ENCODE assay signal across 8 mouse cellular contexts in the genomic region with DNA sequence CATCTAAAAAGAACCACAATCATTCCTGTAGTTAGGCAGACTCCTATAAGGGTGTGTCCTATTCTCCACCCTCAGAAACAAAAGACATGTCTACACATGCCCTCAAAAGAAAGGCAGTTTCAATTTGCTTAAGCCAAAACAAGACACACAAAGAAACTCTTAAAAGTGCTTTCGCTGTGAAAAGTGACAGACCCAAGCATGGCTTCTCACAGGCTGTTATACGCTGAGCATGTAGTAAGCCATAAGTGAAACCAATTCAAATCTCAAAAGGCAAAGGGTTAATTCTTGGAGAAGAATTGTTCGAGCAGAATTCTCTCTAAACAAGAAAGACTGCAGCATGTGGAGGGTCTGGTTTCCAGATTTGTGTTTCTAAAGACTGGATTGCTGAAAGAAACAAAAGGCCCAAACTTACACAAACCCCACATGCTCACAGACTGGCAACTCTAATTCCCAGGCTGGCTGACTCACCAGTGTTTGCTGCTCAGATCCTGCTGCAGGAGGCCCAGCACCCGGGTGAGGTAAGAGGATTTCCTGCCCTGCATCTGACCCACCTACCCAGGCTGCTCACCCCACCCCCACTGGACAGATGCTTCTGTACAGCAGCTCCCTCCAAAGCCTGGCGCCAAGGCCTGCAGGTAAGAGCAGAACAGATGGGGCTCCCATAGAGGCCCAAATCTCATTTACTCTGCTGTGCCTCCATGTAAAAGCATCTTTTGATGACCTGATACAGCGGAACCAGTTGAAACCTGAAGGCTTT. TPM values are rescaled to one million over a fixed set of nuclear protein-coding genes. Genes with fewer than 3 reads are reported as not detected.
DNase-seq lines count a peak whose midpoint lies in the region; ATAC-seq lines count a peak whose summit lies in the region.

No protein-coding gene starts in this region.

- peak; percentile 79 for ATAC-seq in hindbrain, embryonic 15.5 days (ENCODE audit: low FRiP score, low read depth)
- ATAC-seq in midbrain, embryonic 11.5 days (ENCODE audit: low FRiP score) = peak; percentile 93

- peaks cover 12% of the 10 kb centered on the region; the same call in 1 of the 2 replicates for H3K36me3 ChIP-seq in hindbrain, embryonic 15.5 days
- H3K36me3 ChIP-seq in midbrain, embryonic 11.5 days (ENCODE audit: control insufficient read depth, insufficient read depth, low read length) = peaks cover 2% of the 10 kb centered on the region; the same call in 1 of the 2 replicates

- H3K27ac ChIP-seq in hindbrain, embryonic 15.5 days (replicated peaks) = peak overlapping the region; percentile 59
- peak overlapping the region; percentile 67 for H3K27ac ChIP-seq in midbrain, embryonic 11.5 days (ENCODE audit: low read depth, low read length)

- H3K4me1 ChIP-seq in hindbrain, embryonic 15.5 days (replicated peaks) = peaks cover 12% of the 10 kb centered on the region
- peaks cover 22% of the 10 kb centered on the region for H3K4me1 ChIP-seq in midbrain, embryonic 11.5 days (ENCODE audit: control insufficient read depth, insufficient read depth, low read length)

- H3K9ac ChIP-seq in hindbrain, embryonic 15.5 days = no peak overlapping the region
- peak overlapping the region; percentile 12; the same call in 1 of the 2 replicates for H3K9ac ChIP-seq in midbrain, embryonic 11.5 days (ENCODE audit: low read length)

- no peak overlapping the region for H3K4me2 ChIP-seq in hindbrain, embryonic 15.5 days
- H3K4me2 ChIP-seq in midbrain, embryonic 11.5 days = no peak overlapping the region

- H3K4me3 ChIP-seq in hindbrain, embryonic 15.5 days = no peak overlapping the region
- no peak overlapping the region for H3K4me3 ChIP-seq in midbrain, embryonic 11.5 days (ENCODE audit: low read depth, low read length)

- intact Hi-C loops in left cerebral cortex, postnatal 14 days (cut with DNase I) = no loop called here

- peak; percentile 62 for DNase-seq in kidney, adult 11 months
- no peak for DNase-seq in kidney, adult 18-20 months
- peak; percentile 37 for DNase-seq in cerebellum, adult 9-11 months
- DNase-seq in frontal cortex, postnatal 36 days (ENCODE audit: low spot score in 2 of 2) = peak; percentile 28 to 32
- DNase-seq in left cerebral cortex, postnatal 14 days (ENCODE audit: low spot score in 2 of 2) = peak; percentile 18 to 23
- DNase-seq in midbrain, embryonic 11.5 days (ENCODE audit: low spot score, missing footprints) = peak; percentile 92
- DNase-seq in spleen, postnatal 36 days (ENCODE audit: low spot score in 2 of 2) = peak; percentile 25 to 46

- no peaks in the 10 kb centered on the region for H3K27me3 ChIP-seq in hindbrain, embryonic 15.5 days
- no peaks in the 10 kb centered on the region for H3K27me3 ChIP-seq in midbrain, embryonic 11.5 days (ENCODE audit: control insufficient read depth, insufficient read depth, low read length)

- WGBS in hindbrain, embryonic 15.5 days = 23% methylated on average over 6 of the region's 6 CpGs
- 13% methylated on average over 6 of the region's 6 CpGs for WGBS in midbrain, embryonic 11.5 days

- H3K9me3 ChIP-seq in hindbrain, embryonic 15.5 days = no peaks in the 10 kb centered on the region
- no peaks in the 10 kb centered on the region for H3K9me3 ChIP-seq in midbrain, embryonic 11.5 days (ENCODE audit: control insufficient read depth, low read length)

RNA-seq across cellular contexts. Expression of gene Lyrm1, which starts 34.1 kb away (rescaled TPM):
- polyA plus RNA-seq in hindbrain, embryonic 15.5 days (2015; fragmentation: Nextera tagmentation; extraction: Ambion mirVana) = 18.9 and 22.7 TPM in 2 replicates
- total RNA-seq in left cerebral cortex, postnatal 14 days (2021) = 10 to 100 TPM in 1 of 2 experiments, 1 to 10 TPM in 1; 8.9 to 11.7 TPM
- polyA plus RNA-seq in midbrain, embryonic 11.5 days (2014; fragmentation: Nextera tagmentation; extraction: Ambion mirVana) = 13.1 and 14.4 TPM in 2 replicates

RNA-seq across cellular contexts. Expression of gene Dcun1d3, which starts 34.6 kb away (rescaled TPM):
- polyA plus RNA-seq in hindbrain, embryonic 15.5 days (2015; fragmentation: Nextera tagmentation; extraction: Ambion mirVana) = 17.2 and 19.5 TPM in 2 replicates
- 10 to 100 TPM; 24.6 to 26.6 TPM for total RNA-seq in left cerebral cortex, postnatal 14 days (2021)
- 10.5 and 11.1 TPM in 2 replicates for polyA plus RNA-seq in midbrain, embryonic 11.5 days (2014; fragmentation: Nextera tagmentation; extraction: Ambion mirVana)
